Mouse (Mus musculus) hindbrain, embryonic 16.5 days (tissue): Measurements from ENCODE around the gene Susd1. TPM values are rescaled to one million over a fixed set of nuclear protein-coding genes. Genes with fewer than 3 reads are reported as not detected.

ENCODE experiments used
- ATAC-seq: fragments of 200-750 bp; cut with Nextera tagmentation; 2 replicates; pipeline ENCODE4 v1.8.0; 2017; ENCODE audit warnings: moderate TSS enrichment, moderate library complexity
- H3K27ac ChIP-seq: fragments of 300-500 bp; sonication (generic); 2 replicates; pipeline ENCODE4 v1.5.1; 2014; ENCODE audit warnings: low read depth, mild to moderate bottlenecking, control low read depth, low read length, moderate library complexity
- H3K27me3 ChIP-seq: fragments of 300-500 bp; sonication (generic); replicated peaks from 2 replicates; pipeline ENCODE4 v1.6.1; 2014; ENCODE audit warnings: low read length; ENCODE audit not compliant: control insufficient read depth, insufficient read depth
- H3K36me3 ChIP-seq: fragments of 300-500 bp; sonication (generic); 2 replicates; pipeline ENCODE4 v1.6.1; 2014; ENCODE audit warnings: mild to moderate bottlenecking, low read length, moderate library complexity, mixed read lengths; ENCODE audit not compliant: control insufficient read depth, insufficient read depth
- H3K4me1 ChIP-seq: fragments of 300-500 bp; sonication (generic); 2 replicates; pipeline ENCODE4 v1.6.1; 2014; ENCODE audit warnings: low read depth, low read length; ENCODE audit not compliant: control insufficient read depth, insufficient read depth
- H3K4me2 ChIP-seq: fragments of 300-500 bp; sonication (generic); 2 replicates; pipeline ENCODE4 v1.6.1; 2014; ENCODE audit warnings: mild to moderate bottlenecking, low read length, control low read depth, moderate library complexity
- H3K4me3 ChIP-seq: fragments of 300-500 bp; sonication (generic); 2 replicates; pipeline ENCODE4 v1.5.1; 2014; ENCODE audit warnings: mild to moderate bottlenecking, low read length, control low read depth, moderate library complexity
- H3K9ac ChIP-seq: fragments of 300-500 bp; sonication (generic); 2 replicates; pipeline ENCODE4 v1.6.1; 2014; ENCODE audit warnings: low read depth, mild to moderate bottlenecking, control low read depth, low read length, moderate library complexity
- H3K9me3 ChIP-seq: fragments of 300-500 bp; sonication (generic); 2 replicates; pipeline ENCODE4 v1.6.1; 2014; ENCODE audit warnings: mild to moderate bottlenecking, low read length, moderate library complexity; ENCODE audit not compliant: control insufficient read depth
- WGBS: fragments of 180-500 bp; shearing (Covaris S2); extraction: QIAGEN DNeasy Blood & Tissue Kit; methylation state at CpG from one replicate; pipeline ENCODE4 v1.1.7; 2014; 5-methylcytosine and 5-hydroxymethylcytosine counted together
- polyA plus RNA-seq: library from polyadenylated mRNA; unstranded; fragments of >200 nt; fragmentation: Nextera tagmentation; extraction: Ambion mirVana; gene quantifications from 2 replicates; pipeline ENCODE4 v1.2.1, GENCODE M21; 2015

The Susd1 gene
- polyA plus RNA-seq, 1 experiment from 2014 or later, result 2.1 TPM

DNA sequence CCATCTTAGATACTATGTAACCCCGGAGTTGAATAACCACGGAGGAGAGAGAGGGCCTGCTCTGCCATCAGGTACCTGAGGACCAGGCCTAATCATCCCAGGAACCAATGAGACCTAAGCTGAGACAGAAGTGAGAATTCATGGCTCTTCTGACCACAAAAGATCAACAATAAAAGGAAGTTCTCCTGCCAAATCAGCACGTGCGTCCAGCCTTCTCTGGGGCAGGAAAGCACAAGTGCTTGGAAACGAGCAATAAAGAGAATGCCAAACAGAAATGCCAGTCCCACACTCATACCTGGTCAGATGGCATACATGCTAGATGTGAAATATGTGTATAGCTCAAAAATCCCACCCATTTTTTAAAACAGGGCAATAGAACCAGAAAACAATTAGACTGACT is 58.6 kb downstream of the Susd1 start:
- ATAC-seq, result no peak
- Histone ChIP-seq H3K9me3 (no peaks in the 10 kb centered on the region), H3K4me2 (no peak overlapping the region), H3K9ac (no peak overlapping the region), H3K4me3 (no peak overlapping the region), H3K27me3 (no peaks in the 10 kb centered on the region), H3K4me1 (no peaks in the 10 kb centered on the region), H3K36me3 (no peaks in the 10 kb centered on the region), H3K27ac (no peak overlapping the region)
- 74% methylated on average over 5 of the region's 5 CpGs for WGBS

DNA sequence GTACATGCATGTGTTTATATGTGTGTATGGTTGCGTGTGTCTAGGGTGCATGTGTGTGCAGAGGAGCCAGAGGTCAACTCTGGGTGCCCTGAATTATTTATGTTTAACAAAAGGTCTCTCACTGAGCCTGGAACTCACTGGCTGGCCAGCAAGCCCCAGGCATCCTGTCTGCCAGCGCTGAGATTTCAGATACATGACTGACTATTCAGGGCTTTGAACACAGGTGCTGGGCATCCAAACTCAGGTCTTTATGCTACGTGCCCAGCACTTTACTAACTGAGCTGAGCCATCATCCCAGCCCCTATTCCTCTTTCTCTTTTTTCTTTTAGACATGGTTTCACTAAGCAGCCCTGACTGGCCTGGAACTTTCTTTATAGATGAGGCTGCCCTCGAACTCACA is 59.8 kb downstream of the Susd1 start:
- no peaks in the 10 kb centered on the region for H3K36me3 ChIP-seq
- H3K27ac ChIP-seq, result no peak overlapping the region
- H3K9me3 ChIP-seq, result no peaks in the 10 kb centered on the region
- no peak overlapping the region for H3K9ac ChIP-seq
- no peak overlapping the region for H3K4me3 ChIP-seq
- no peak for ATAC-seq
- H3K4me2 ChIP-seq, result no peak overlapping the region
- 84% methylated on average over 4 of the region's 4 CpGs for WGBS
- no peaks in the 10 kb centered on the region for H3K4me1 ChIP-seq
- no peaks in the 10 kb centered on the region for H3K27me3 ChIP-seq

DNA sequence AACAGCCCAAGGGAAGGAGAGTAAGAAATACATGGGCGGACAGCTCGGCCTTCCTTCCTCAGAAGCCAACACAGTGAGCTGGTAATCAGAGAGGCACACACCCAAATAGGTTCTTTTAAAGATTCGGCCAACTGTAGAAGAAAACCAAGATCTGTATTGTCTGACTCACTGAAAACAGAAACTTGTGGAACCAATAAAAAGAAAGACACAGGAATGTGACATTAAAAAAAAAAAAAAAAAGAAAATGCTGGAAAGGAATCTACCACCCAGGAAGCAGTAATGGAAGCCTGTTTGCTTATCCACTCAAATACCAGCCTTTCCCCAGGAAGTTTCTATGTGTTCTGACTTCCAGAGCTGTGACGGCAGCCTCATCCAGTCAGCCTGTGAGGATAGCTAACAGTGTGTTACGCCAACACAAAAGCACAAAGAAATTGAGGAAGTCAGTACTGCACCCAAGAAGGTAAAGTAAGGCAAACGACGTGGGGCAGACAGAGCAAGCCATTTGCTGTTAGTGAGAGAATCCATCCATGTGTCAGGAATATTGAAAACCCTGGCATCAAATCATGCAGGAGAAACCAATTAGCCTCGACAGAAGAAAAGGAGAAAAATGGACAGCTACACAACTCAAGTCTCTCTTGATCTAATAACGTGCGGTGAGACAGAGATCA is 64.0 kb downstream of the Susd1 start:
- WGBS, result 58% methylated on average over 10 of the region's 10 CpGs
- Histone ChIP-seq H3K9me3 (no peaks in the 10 kb centered on the region), H3K27ac (no peak overlapping the region), H3K4me3 (no peak overlapping the region), H3K9ac (no peak overlapping the region), H3K27me3 (no peaks in the 10 kb centered on the region), H3K4me1 (no peaks in the 10 kb centered on the region), H3K36me3 (no peaks in the 10 kb centered on the region), H3K4me2 (no peak overlapping the region)
- ATAC-seq, result no peak

DNA sequence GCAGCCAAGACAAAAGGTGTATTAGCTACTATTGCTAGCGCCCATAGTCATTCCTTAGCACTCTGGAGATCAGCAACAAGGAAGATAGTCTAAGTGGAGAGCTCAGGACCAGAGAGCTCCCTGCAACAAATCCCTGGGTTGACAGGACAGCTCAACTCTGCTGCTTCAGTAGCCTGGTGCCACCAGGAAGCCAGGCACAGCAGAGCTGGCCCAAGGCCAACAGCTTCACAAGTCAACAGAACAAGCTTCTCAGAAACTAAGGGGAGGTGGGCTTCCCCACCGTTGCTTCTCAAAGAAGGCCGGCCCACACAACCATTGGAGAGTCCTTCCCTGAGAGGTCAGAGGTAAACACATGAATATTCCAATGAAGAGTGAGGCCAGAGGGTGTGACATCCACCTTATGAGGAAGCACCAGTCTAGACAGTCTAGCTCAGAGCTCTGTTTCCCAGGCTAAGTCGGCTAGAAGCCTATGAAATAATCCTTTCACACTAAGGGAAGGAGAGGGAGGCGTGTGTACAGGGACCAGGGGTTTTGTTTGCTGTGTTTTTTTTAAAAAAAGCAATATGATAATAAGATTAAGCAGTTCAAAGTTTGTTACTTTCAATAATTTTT is 65.8 kb downstream of the Susd1 start:
- H3K4me1 ChIP-seq, result no peaks in the 10 kb centered on the region
- 58% methylated on average over 5 of the region's 5 CpGs for WGBS
- no peaks in the 10 kb centered on the region for H3K9me3 ChIP-seq
- H3K36me3 ChIP-seq, result no peaks in the 10 kb centered on the region
- ATAC-seq, result 0 out of 2 replicates have a peak, but pooled peaks have one; percentile 30
- H3K27ac ChIP-seq, result no peak overlapping the region
- no peak overlapping the region for H3K9ac ChIP-seq
- H3K4me3 ChIP-seq, result no peak overlapping the region
- H3K27me3 ChIP-seq, result no peaks in the 10 kb centered on the region
- no peak overlapping the region for H3K4me2 ChIP-seq

DNA sequence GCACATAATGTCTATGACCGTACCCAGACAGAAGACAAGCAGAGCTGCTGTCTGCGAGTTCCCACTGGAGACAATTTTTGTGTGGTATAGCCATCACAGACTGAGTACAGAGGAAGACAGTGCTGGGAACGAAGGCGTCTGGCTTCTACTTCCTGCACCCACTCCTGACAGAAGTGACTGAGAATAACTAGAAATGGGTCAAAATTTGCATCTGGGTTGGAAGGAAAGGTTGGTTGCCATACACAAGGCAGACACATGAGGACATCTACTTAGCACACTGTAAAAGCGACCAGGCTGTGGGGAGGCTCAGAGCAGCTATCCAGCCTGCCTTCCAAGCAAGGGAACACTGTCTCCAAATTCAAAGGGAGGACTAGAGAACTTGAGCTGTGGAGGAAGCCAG is 66.5 kb downstream of the Susd1 start:
- WGBS, result 87% methylated on average over 5 of the region's 5 CpGs
- no peaks in the 10 kb centered on the region for H3K9me3 ChIP-seq

DNA sequence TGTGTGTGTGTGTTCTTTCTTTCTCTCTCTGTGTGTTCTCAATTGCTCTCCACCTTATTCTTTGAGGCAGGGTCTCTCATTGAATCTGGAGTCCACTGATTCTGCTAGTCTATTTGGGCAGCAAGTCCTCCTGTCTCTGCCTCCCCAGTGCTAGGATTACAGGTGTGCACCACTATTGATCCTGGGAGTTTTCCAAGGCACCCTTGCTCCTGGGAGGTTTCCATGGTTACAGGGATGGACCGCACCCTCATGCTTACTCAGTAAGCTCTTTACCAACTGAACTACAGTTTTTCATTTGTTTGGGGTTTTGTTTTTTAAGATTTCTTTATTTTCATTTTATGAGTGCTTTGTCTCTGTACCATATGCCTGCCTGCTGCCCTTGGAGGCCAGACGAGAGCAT is 68.5 kb downstream of the Susd1 start:
- H3K9me3 ChIP-seq, result no peaks in the 10 kb centered on the region
- no peak overlapping the region for H3K4me3 ChIP-seq
- H3K9ac ChIP-seq, result no peak overlapping the region
- no peak overlapping the region for H3K27ac ChIP-seq
- no peaks in the 10 kb centered on the region for H3K27me3 ChIP-seq
- no peaks in the 10 kb centered on the region for H3K4me1 ChIP-seq
- 93% methylated on average over 2 of the region's 2 CpGs for WGBS
- ATAC-seq, result no peak
- H3K4me2 ChIP-seq, result no peak overlapping the region
- no peaks in the 10 kb centered on the region for H3K36me3 ChIP-seq

More for the DNA sequence above, 66.5 kb downstream of the Susd1 start:
- Histone ChIP-seq H3K4me2 (no peak overlapping the region), H3K4me3 (no peak overlapping the region), H3K36me3 (no peaks in the 10 kb centered on the region), H3K4me1 (no peaks in the 10 kb centered on the region), H3K27ac (no peak overlapping the region), H3K9ac (no peak overlapping the region), H3K27me3 (no peaks in the 10 kb centered on the region)
- ATAC-seq, result no peak

DNA sequence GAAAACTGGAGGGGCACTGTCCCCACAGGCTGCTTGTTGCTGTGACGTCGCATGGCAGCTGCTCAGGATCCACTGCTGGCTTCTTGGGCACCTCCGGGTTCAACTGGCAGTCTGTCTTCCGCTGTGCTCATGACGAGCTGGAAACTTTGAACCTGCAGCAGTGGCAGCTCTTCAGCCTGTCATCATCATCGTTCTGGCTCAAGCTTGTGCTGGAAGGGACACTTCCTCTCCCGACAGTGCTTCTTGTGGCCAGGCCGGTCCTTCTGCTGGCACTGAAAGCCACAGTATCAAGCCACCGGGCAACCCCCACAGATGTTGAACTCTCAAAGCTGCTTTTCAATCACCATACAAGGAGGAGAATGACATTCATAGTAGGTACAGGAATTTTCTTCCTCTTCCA is 70.3 kb downstream of the Susd1 start:
- no peaks in the 10 kb centered on the region for H3K36me3 ChIP-seq
- H3K27me3 ChIP-seq, result no peaks in the 10 kb centered on the region
- no peak overlapping the region for H3K4me3 ChIP-seq
- peaks cover 3% of the 10 kb centered on the region; the same call in 1 of the 2 replicates for H3K4me1 ChIP-seq
- no peak overlapping the region for H3K4me2 ChIP-seq
- no peak overlapping the region for H3K27ac ChIP-seq
- H3K9ac ChIP-seq, result no peak overlapping the region
- ATAC-seq, result no peak
- WGBS, result 85% methylated on average over 9 of the region's 9 CpGs
- no peaks in the 10 kb centered on the region for H3K9me3 ChIP-seq

DNA sequence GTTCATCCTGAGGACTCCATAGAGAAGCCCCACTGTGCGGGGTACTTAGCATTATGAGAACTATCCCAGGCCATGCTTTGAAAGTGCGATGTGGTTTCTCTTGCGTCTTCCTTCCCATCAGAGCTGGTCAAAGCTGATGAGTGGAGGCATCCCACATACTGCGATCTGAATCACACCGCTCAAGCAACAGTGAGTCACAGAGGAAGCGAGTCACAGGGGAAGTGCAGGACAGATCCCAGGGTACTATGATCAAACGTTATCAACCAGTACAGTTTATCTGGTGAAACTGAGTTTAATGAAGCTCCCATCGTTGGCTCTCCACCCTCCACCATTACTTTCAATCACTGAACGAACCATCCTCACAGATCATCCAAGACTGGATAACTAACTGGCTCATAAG is 72.2 kb downstream of the Susd1 start:
- no peaks in the 10 kb centered on the region for H3K9me3 ChIP-seq
- 94% methylated on average over 9 of the region's 9 CpGs for WGBS

DNA sequence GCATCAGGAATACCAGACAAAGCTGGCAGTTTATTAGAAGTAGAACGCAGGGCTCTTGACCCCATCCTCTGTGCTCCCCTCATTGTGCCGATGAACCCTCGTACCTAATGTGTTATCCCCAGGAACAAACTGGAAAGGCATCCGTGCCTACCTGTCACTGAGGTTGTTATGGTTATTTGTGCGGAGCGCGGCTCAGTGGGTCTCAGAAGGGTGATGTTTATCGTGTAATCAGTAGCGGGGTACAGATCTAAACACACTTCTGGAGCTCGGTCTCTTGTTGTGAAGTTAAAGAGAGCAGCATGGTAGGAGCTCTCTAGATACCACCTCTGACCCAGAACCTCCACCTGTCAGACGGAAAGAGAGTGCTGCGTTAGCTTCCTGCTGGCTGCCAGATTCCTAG is 72.9 kb downstream of the Susd1 start:
- Histone ChIP-seq H3K9ac (no peak overlapping the region), H3K9me3 (no peaks in the 10 kb centered on the region), H3K27me3 (no peaks in the 10 kb centered on the region), H3K27ac (no peak overlapping the region), H3K4me3 (no peak overlapping the region), H3K4me2 (no peak overlapping the region), H3K36me3 (no peaks in the 10 kb centered on the region), H3K4me1 (peaks cover 3% of the 10 kb centered on the region; the same call in 1 of the 2 replicates)
- ATAC-seq, result no peak
- 92% methylated on average over 12 of the region's 12 CpGs for WGBS

More for the DNA sequence above, 72.2 kb downstream of the Susd1 start:
- no peak overlapping the region for H3K4me2 ChIP-seq
- no peak for ATAC-seq
- no peak overlapping the region for H3K4me3 ChIP-seq
- H3K27me3 ChIP-seq, result no peaks in the 10 kb centered on the region
- H3K27ac ChIP-seq, result no peak overlapping the region
- no peaks in the 10 kb centered on the region for H3K36me3 ChIP-seq
- peaks cover 3% of the 10 kb centered on the region; the same call in 1 of the 2 replicates for H3K4me1 ChIP-seq
- H3K9ac ChIP-seq, result no peak overlapping the region
